Mouse (Mus musculus) yolk sac, embryonic 10.5 days (tissue): ENCODE measurements around the gene Ror2.

Experiments
- DNase-seq: peaks from one replicate; pipeline ENCODE4 v3.0.0-alpha.2; 2017; ENCODE audit warnings: low spot score

Gene Ror2

GRCm38 (mm10) chr13:53233826-53234786 lies 51.8 kb downstream of the Ror2 start:
- DNase-seq = no peak

- DNase-seq = no peak
Observed at GRCm38 (mm10) chr13:53233381-53233780, 52.5 kb downstream of the Ror2 start.

- no peak for DNase-seq
Observed at GRCm38 (mm10) chr13:53232419-53232818, 53.5 kb downstream of the Ror2 start.

DNA sequence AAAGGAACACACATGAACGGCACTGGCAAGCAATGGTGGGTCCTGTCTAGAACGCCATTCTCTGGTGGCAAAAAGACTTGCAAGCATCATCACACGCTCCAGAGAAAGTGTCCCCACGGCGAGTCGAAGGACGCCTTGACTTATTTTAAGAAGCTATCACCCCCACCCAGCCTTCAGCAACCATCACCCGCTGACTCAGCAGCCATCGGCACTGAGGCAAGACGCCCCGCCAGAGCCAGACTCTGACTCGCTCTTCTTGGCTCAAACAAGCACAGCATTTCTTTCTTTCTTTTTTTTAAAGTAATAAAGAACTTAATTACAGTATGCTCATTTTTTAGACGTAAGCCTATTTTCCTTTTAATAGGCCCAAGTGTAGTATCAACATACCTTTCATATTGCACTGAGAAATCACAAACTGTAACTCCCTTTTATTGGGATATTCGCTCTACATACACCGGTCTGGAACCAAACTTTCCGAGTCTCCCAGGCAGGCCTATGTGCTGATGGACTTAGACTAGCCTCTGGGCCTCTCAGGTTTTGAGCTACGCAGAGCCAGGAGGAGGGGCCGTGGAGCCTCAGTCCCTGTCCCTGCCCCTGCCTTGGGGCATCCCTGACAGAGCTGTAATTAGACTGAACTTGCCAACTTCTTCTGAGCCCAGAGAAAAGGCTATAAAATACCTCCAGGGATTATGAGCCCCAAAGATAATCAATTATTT lies 55.3 kb downstream of the Ror2 start:
- DNase-seq = no peak

DNA sequence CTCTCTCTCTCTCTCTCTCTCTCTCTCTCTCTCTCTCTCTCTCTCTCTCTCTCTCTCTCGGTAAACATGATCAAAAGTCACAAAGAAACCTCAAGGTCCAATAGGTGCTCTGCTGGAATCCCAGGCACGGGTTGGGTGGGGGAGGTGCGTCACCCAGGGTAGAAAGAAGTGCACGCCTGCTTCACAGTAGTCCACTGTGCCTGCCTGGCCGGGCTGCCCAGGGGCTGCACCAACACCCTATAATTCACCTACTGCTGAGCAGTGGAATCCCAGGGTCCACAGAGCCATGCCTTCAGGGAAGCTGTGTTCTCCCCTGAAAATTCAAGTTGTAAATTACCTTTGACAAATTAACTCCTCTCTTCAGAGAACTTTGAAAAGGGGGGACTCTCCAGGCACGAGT lies 58.9 kb downstream of the Ror2 start:
- peak; percentile 61 for DNase-seq

- DNase-seq = no peak
Observed at GRCm38 (mm10) chr13:53226461-53226860, 59.5 kb downstream of the Ror2 start.

GRCm38 (mm10) chr13:53225925-53226324 lies 60.0 kb downstream of the Ror2 start:
- DNase-seq = no peak

DNA sequence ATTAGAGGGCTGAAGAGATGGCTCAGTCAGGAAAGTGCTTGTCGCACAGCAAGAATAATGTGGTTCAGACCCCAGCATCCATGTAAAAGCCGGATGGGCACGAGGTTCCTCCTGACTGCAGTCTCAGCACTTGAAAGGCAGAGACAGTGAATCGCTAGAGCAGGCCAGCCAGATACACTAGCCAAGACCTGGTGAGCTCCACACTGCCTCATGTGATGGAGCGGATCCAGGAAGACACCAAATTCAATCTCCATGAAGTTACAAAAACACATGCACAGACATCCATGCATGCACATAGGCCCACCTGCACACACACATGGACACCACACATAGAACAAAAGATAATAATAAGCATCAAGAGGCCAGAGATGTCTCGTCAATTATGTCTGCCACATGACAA lies 64.7 kb downstream of the Ror2 start:
- no peak for DNase-seq

DNA sequence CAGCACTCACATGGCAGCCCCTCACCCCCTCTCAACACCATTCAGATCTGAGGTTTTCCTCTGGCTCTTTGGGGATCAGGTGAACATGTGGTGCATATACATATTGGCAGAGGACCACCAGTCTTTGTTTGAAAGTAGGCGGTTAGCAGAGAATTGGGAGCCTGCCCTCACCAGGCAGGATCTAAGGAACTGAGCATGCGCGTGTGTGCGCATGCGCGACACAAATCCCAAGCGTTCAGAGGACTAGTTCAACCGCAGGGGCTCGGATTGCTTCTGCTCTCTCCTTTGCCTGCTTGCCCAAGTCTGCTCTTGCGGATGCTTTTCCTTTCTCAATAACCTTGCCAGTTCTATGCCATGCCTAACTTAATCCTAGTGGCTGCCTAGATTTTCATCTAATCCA lies 66.0 kb downstream of the Ror2 start:
- DNase-seq = no peak

DNA sequence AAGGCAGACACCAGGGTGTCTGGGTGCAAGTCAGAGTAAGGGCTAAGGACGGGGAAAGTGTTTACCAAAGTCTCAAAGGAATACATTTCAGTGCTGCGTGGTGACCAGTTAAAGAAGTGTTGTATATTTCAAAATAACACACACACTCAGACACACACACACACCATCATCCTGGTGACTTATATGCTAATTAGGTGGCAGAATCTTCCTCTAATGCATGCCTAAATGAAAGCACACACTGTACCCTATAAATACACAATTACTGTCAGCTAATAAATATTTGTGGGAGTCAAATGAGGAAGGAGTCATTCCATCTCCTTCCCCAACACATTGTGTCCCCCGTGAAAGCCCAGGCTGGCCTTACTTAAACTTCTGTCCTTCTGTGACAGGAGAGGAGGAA lies 66.5 kb downstream of the Ror2 start:
- DNase-seq = no peak

DNA sequence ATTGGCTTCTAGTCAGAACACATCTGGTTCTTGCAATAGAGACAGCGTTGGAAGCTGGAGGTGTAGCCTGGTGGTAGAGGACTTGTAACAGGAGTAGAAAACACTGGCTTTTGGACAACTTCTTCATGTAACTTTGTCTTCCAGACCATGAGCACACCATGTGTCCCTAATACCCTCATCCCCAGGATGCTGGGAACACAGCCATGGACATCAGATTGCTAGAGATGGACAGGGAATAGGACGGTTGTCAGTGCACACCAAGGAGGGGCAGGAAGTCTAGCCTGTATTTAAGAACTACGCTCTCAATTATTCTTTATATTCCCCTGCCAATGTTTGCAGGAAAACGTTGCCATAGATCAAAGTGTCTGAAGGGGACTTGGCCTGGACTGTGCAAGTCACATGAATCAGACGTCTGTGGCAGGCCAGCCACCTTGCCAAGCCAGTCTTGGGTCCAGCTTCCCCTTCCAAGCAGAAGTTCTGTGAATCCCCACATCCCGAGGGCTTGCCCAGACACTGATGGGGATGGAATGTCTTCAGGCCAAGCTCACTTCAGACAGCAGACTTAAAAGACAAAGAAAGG lies 68.4 kb downstream of the Ror2 start:
- DNase-seq = no peak

GRCm38 (mm10) chr13:53211971-53212733 lies 73.8 kb downstream of the Ror2 start:
- DNase-seq = peak; percentile 69

DNA sequence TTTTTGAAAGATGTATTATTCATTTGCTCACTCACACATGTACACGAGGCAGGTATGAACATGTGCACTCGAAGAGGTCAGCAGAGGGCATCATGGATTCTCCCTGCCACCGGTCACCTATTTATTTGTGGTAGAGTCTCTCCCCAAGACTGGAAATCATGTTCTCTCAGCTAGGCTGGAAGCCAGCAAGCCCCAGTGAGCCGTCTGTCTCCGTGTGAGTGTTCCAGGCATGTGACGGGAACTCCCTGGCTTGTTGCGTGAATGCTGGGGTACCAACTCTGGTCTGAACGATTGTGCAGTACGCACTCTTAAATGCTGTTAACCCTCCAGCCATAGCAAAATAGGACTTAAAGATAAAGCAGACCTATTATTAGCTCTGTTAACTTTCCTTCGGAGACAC lies 77.4 kb downstream of the Ror2 start:
- no peak for DNase-seq

DNA sequence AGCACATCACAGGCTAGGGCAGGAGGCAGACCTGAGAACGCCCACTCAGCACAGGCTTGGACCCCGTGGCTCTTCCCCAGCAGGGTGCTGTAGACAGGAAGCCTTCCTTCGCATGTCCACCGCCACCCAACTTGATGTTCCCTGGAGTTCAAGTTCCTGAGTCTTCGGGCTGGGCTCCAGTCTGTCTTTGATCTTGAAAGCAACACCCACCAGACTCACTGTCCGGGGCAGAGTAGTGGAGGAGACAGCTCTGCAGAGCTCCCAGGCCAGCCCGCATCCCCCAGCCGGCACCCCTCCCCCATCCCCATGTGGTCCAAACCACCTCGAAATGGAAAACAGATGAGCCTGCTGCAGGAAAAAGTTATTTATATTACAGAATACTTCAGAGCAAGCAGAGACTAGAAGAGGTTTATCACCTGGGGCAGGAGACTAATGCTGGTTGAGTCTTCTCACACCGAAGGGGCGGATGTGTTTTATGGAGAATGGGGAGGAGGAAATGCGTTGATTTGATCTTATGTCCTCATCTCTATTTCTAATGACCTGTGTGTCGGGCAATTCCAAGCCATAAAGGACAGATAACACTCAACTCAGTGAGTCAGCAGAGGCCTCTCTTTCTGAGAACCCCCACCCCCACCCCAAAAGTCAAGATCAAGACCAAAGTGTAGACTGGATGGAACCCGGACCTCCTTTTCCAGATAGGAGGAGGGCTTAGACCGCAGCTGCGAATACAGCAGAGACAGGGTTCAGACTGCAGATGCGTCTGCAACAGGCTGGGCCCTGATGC lies 80.6 kb downstream of the Ror2 start:
- DNase-seq = peak; percentile 76

DNA sequence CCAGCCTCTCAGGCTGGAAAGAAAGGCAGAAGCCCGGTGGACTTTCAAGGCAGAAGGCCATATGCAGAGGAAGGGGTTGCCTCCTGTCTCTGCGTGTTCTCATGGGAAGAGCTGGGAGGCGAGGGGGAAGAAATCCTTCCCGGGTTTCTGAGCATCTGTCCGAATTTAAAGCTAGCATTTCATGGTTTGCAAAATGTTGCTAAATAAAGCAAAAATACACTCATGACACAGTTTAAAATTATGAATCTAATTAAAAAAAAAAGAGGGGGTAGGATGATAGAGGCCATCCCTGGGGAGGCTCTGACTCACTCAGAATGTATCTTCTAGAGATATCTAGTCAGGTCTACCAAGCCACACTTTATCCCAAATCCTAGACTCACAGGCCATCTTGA lies 83.5 kb downstream of the Ror2 start:
- DNase-seq = no peak

DNA sequence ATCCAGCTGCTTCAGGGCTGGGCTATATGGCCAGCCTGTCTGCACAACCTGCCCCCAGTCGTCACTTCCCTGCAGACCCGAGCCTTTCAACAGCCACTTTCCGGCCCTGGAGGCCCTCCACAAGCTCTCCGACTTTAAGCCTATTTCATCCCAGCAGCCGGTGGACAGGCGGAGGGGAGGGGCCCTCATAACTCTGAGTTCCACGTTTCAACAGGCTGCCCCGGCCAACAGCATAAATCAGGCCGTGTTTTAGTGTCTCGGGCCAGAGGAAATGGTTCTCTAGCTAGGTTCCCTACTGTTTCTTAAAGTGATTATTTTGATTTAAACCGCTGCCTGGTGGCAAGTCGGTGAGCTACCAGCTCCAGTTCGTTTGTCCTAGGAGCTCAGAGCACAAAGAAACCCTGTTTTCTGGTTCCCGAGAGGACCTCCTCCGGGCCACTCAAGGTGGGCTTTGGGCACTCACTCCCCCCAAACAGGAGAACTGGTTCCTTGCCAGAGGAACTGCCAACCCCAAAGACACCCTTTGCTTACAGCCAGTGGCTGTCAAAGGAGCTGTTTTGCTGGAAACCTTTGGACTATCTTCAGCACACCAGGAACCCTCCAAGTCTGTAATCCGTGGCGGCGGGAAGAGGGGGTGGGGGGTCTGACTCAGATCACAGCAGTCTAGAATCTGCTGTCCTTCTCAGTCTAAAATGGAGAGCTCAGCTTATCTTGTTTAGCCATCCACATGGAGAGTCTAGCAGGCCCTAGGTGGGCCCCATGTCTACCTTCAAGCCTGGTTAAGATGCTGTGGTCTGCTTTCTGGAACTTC lies 84.1 kb downstream of the Ror2 start:
- peak; percentile 79 for DNase-seq

GRCm38 (mm10) chr13:53200121-53200520 lies 85.8 kb downstream of the Ror2 start:
- DNase-seq = no peak

DNA sequence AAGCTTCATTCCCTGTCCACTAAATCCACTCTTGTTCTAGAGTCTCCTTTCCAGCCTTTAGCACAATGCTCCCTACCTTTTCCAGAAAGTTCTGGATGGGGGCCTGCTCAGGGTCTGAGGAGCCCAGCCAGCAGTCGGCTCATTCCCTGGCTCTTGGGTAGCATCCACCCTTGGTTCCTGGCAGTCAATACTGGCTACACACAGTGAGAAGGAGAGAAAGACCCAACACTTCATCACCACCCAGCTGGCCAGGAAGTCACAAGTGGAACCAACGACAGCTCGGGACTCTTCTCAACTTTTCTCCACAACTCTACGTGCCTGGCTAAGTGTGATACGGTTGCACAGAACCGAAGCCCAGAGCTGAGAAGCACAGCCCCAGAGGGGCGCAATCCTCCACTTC lies 86.7 kb downstream of the Ror2 start:
- no peak for DNase-seq

- no peak for DNase-seq
Observed at GRCm38 (mm10) chr13:53196690-53197089, 89.2 kb downstream of the Ror2 start.

DNA sequence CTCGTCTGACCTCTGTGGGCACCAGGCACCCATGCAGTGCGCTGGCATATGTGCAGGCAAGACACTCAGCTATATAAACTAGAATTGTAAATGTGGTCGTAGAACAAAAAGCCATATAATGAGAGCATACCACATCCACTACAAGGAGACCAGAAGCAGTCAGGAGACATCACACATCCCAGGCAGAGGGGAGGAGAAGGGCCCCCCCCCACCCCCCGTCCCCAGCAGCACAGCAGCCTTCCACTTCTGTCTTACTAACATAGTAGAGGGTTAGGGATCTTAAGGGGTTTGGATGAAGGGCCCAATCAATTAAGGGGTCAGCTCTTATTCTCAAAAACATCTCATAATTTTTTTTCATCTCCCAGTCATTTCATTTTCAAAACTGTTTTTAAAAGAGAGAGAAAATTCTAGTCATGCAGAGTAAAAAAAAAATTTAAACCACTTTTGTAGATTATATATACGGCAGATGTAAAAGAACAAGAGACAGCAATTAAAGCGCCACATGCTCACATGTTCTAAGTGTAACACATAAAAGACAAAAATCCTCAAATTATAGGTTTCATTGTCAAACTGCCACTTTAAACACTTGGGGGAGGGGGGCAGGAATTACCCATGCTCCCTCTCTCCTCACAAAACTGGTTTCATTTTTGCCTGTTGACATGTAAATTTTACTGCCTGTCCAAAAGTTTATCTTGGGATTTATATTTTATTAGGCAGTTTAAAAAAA lies 89.8 kb downstream of the Ror2 start:
- no peak for DNase-seq
